Mouse (Mus musculus): Measurements from ENCODE around the gene Mmgt2. TPM values are rescaled to one million over a fixed set of nuclear protein-coding genes. Genes with fewer than 3 reads are reported as not detected.

Mmgt2 gene
- polyA plus RNA-seq, 1 experiment = 29.1 TPM

GRCm38 (mm10) chr11:62708252-62708651 is 59.8 kb downstream of the Mmgt2 start:
- Histone ChIP-seq H3K4me3 (ENCODE audit: insufficient read depth, poor library complexity, severe bottlenecking) (no peak overlapping the region), H3K36me3 (ENCODE audit: control insufficient read depth, insufficient read depth) (peaks cover 6% of the 10 kb centered on the region), H3K27me3 (ENCODE audit: control insufficient read depth, insufficient read depth, insufficient read length) (no peaks in the 10 kb centered on the region), H3ac (ENCODE audit: control insufficient read depth, insufficient read length, low read depth) (no peak overlapping the region), H3K79me2 (ENCODE audit: control insufficient read depth, insufficient read depth) (no peaks in the 10 kb centered on the region), H3K79me3 (ENCODE audit: low read depth) (no peaks in the 10 kb centered on the region)
- no peak for TF ChIP-seq MYOD1 (IDR thresholded peaks at IDR 0.05; ENCODE audit: control insufficient read depth, insufficient read length, low read depth)
- no peak for TF ChIP-seq FOSL1 (IDR thresholded peaks at IDR 0.05; ENCODE audit: insufficient read depth, low read length, poor library complexity, severe bottlenecking)
- no peak for TF ChIP-seq MAX (IDR thresholded peaks at IDR 0.05)
- no peak for TF ChIP-seq MYOG (IDR thresholded peaks at IDR 0.05; ENCODE audit: control insufficient read depth, extremely low read depth, insufficient read length)
- TF ChIP-seq CEBPB (IDR thresholded peaks at IDR 0.05; ENCODE audit: low read depth) = no peak
- no peak for TF ChIP-seq USF1 (IDR thresholded peaks at IDR 0.05; ENCODE audit: low read depth)
- no peak for TF ChIP-seq CTCF (IDR thresholded peaks at IDR 0.05; ENCODE audit: control insufficient read depth, insufficient read depth, insufficient read length)

GRCm38 (mm10) chr11:62710657-62711056 is 62.2 kb downstream of the Mmgt2 start:
- no peak for TF ChIP-seq FOSL1 (IDR thresholded peaks at IDR 0.05; ENCODE audit: insufficient read depth, low read length, poor library complexity, severe bottlenecking)
- TF ChIP-seq CTCF (IDR thresholded peaks at IDR 0.05; ENCODE audit: control insufficient read depth, insufficient read depth, insufficient read length) = no peak
- no peak for TF ChIP-seq USF1 (IDR thresholded peaks at IDR 0.05; ENCODE audit: low read depth)
- no peak for TF ChIP-seq CEBPB (IDR thresholded peaks at IDR 0.05; ENCODE audit: low read depth)
- no peak for TF ChIP-seq MAX (IDR thresholded peaks at IDR 0.05)
- no peak for TF ChIP-seq MYOG (IDR thresholded peaks at IDR 0.05; ENCODE audit: control insufficient read depth, extremely low read depth, insufficient read length)
- no peak for TF ChIP-seq MYOD1 (IDR thresholded peaks at IDR 0.05; ENCODE audit: control insufficient read depth, insufficient read length, low read depth)
- no peaks in the 10 kb centered on the region for H3K27me3 ChIP-seq (ENCODE audit: control insufficient read depth, insufficient read depth, insufficient read length)
- H3K79me3 ChIP-seq (ENCODE audit: low read depth) = no peaks in the 10 kb centered on the region
- H3K36me3 ChIP-seq (ENCODE audit: control insufficient read depth, insufficient read depth) = peaks cover 12% of the 10 kb centered on the region
- no peak overlapping the region for H3K4me3 ChIP-seq (ENCODE audit: insufficient read depth, poor library complexity, severe bottlenecking)
- no peak overlapping the region for H3ac ChIP-seq (ENCODE audit: control insufficient read depth, insufficient read length, low read depth)
- no peaks in the 10 kb centered on the region for H3K79me2 ChIP-seq (ENCODE audit: control insufficient read depth, insufficient read depth)

Other genes starting within 250 kb of the Mmgt2 start
- gene Pigl, start 190.2 kb upstream of the Mmgt2 start, polyA plus RNA-seq (2012; fragmentation: generic; extraction: Trizol) = 4.5 TPM
- 33.6 TPM for gene Ncor1, start 190.1 kb upstream of the Mmgt2 start, polyA plus RNA-seq (2012; fragmentation: generic; extraction: Trizol)
- gene Cenpv, start 109.4 kb upstream of the Mmgt2 start, polyA plus RNA-seq (2012; fragmentation: generic; extraction: Trizol) = 21.6 TPM
- 1,633 TPM for gene Ubb, start 97.5 kb upstream of the Mmgt2 start, polyA plus RNA-seq (2012; fragmentation: generic; extraction: Trizol)
- gene Trpv2, start 74.2 kb upstream of the Mmgt2 start, polyA plus RNA-seq (2012; fragmentation: generic; extraction: Trizol) = 12.8 TPM
- gene Lrrc75a, start 141 bp upstream of the Mmgt2 start, polyA plus RNA-seq (2012; fragmentation: generic; extraction: Trizol) = 12.5 TPM
- 1.2 TPM for gene Zfp287, start 83.2 kb downstream of the Mmgt2 start, polyA plus RNA-seq (2012; fragmentation: generic; extraction: Trizol)
- not detected for gene Gm10428, start 104.4 kb downstream of the Mmgt2 start, polyA plus RNA-seq (2012; fragmentation: generic; extraction: Trizol)
- not detected for gene Zfp286, start 140.8 kb downstream of the Mmgt2 start, polyA plus RNA-seq (2012; fragmentation: generic; extraction: Trizol)
- gene Trim16, start 171.6 kb downstream of the Mmgt2 start, polyA plus RNA-seq (2012; fragmentation: generic; extraction: Trizol) = 24.2 TPM
- 0.02 TPM for gene Fbxw10, start 198.4 kb downstream of the Mmgt2 start, polyA plus RNA-seq (2012; fragmentation: generic; extraction: Trizol)
- 13.7 TPM for gene Tvp23b, start 230.8 kb downstream of the Mmgt2 start, polyA plus RNA-seq (2012; fragmentation: generic; extraction: Trizol)

Data from C2C12 (cell line).